In the genomic region with DNA sequence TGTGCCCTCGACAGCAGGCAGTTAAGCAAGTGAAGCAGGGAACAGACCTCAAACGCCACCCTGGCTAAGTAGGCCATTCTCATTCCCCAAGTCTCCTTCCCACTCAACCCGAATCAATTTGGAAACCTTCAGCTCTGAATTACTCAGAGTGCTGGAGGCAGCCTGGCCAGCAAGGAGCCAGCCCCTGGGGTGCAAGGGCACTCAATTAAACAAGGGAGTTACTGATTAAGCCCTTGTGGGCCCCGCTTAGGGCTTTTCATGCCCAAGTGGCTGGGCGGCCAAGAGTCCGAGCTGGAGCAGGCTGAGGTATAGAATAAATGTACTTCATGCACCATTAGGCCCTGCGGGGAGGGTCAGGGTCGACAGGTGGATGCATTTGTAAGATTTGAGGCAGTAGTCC, we compare ENCODE assay signal across 12 mouse cellular contexts. TPM values are rescaled to one million over a fixed set of nuclear protein-coding genes. Genes with fewer than 3 reads are reported as not detected.
DNase-seq lines count a peak whose midpoint lies in the region; ATAC-seq and TF ChIP-seq lines count a peak whose summit lies in the region.
"Had no signal": no experiment of that assay in that cellular context is flagged by ENCODE, and none has a peak within 500 bp of the region (broad histone marks: within the 10 kb centered on the region; RNA-seq: fewer than 3 reads in every experiment).

No protein-coding gene starts in this region.

- 0 out of 2 replicates have a peak, but pooled peaks have one; percentile 16 for ATAC-seq in forebrain, embryonic 13.5 days
- ATAC-seq in hindbrain, embryonic 12.5 days (ENCODE audit: low FRiP score) = no peak

- no peak overlapping the region for H3K27ac ChIP-seq in ES-E14 (ENCODE audit: insufficient read depth, low read depth, low read length, poor library complexity, severe bottlenecking)
- H3K27ac ChIP-seq in forebrain, embryonic 13.5 days = no peak overlapping the region
- no peak overlapping the region for H3K27ac ChIP-seq in hindbrain, embryonic 12.5 days
- H3K27ac ChIP-seq: limb, embryonic 15.5 days; neural tube, embryonic 13.5 days; stomach, postnatal 0 days had no signal

- H3K4me2 ChIP-seq in forebrain, embryonic 13.5 days = no peak overlapping the region
- no peak overlapping the region for H3K4me2 ChIP-seq in hindbrain, embryonic 12.5 days (replicated peaks)
- H3K4me2 ChIP-seq: limb, embryonic 15.5 days; neural tube, embryonic 13.5 days had no signal

- peaks cover 60% of the 10 kb centered on the region for H3K36me3 ChIP-seq in ES-E14 (ENCODE audit: control insufficient read depth, insufficient read depth, low read length, poor library complexity, severe bottlenecking)
- no peaks in the 10 kb centered on the region for H3K36me3 ChIP-seq in forebrain, embryonic 13.5 days (ENCODE audit: poor library complexity, severe bottlenecking)
- H3K36me3 ChIP-seq in hindbrain, embryonic 12.5 days = no peaks in the 10 kb centered on the region
- H3K36me3 ChIP-seq: limb, embryonic 15.5 days; neural tube, embryonic 13.5 days had no signal

- WGBS in forebrain, embryonic 13.5 days = 17% methylated on average over 8 of the region's 8 CpGs
- WGBS in hindbrain, embryonic 12.5 days = 40% methylated on average over 8 of the region's 8 CpGs

- H3K27me3 ChIP-seq in forebrain, embryonic 13.5 days = no peaks in the 10 kb centered on the region
- H3K27me3 ChIP-seq in hindbrain, embryonic 12.5 days = no peaks in the 10 kb centered on the region
- H3K27me3 ChIP-seq: limb, embryonic 15.5 days; neural tube, embryonic 13.5 days had no signal

- H3K9ac ChIP-seq in ES-E14 (ENCODE audit: insufficient read depth, low read depth, low read length, poor library complexity, severe bottlenecking) = no peak overlapping the region
- no peak overlapping the region for H3K9ac ChIP-seq in forebrain, embryonic 13.5 days
- no peak overlapping the region for H3K9ac ChIP-seq in hindbrain, embryonic 12.5 days
- H3K9ac ChIP-seq: limb, embryonic 15.5 days; neural tube, embryonic 13.5 days had no signal

- in situ Hi-C loops in ES-E14 (cut with MboI; ENCODE audit: low sequenced_read_pairs in 2 of 2, unreplicated experiment in 2 of 2) = no loop called here

- DNase-seq in embryo, embryonic 9.5 days (ENCODE audit: extremely low spot score) = peak; percentile 1
- no peak for DNase-seq in embryo, embryonic 10.5 days (ENCODE audit: low spot score)
- DNase-seq in ES-E14 (ENCODE audit: low read depth, low spot score) = no peak
- DNase-seq in kidney, postnatal 14 days = peak; percentile 93
- DNase-seq in urinary bladder, adult 2 months (ENCODE audit: low spot score) = no peak
- DNase-seq in thymus, postnatal 4 days = no peak
- DNase-seq: adrenal gland, postnatal 10 days had no signal

- no peaks in the 10 kb centered on the region for H3K9me3 ChIP-seq in ES-E14 (ENCODE audit: control insufficient read depth, insufficient read depth, low read depth, low read length)
- no peaks in the 10 kb centered on the region for H3K9me3 ChIP-seq in forebrain, embryonic 13.5 days (replicated peaks)
- no peaks in the 10 kb centered on the region for H3K9me3 ChIP-seq in hindbrain, embryonic 12.5 days (replicated peaks)
- H3K9me3 ChIP-seq: limb, embryonic 15.5 days; neural tube, embryonic 13.5 days had no signal

- H3K4me1 ChIP-seq in ES-E14 (ENCODE audit: control insufficient read depth in 2 of 2, insufficient read depth in 2 of 2, low read length in 2 of 2, poor library complexity in 1 of 2) = peaks cover 0 to 3% of the 10 kb centered on the region in 2 experiments; a peak in 1 of 4 replicates
- H3K4me1 ChIP-seq in forebrain, embryonic 13.5 days = peaks cover 6% of the 10 kb centered on the region; the same call in 1 of the 2 replicates
- 0 out of 2 replicates have a peak, but pooled peaks cover 4% of the 10 kb centered on the region for H3K4me1 ChIP-seq in hindbrain, embryonic 12.5 days
- H3K4me1 ChIP-seq: limb, embryonic 15.5 days; neural tube, embryonic 13.5 days had no signal

- no peak overlapping the region for H3K4me3 ChIP-seq in ES-E14 (ENCODE audit: insufficient read depth in 1 of 2, low read depth in 1 of 2, low read length in 2 of 2, poor library complexity in 1 of 2, severe bottlenecking in 1 of 2)
- H3K4me3 ChIP-seq in forebrain, embryonic 13.5 days = no peak overlapping the region
- no peak overlapping the region for H3K4me3 ChIP-seq in hindbrain, embryonic 12.5 days
- H3K4me3 ChIP-seq: limb, embryonic 15.5 days; neural tube, embryonic 13.5 days had no signal

TF ChIP-seq in ES-E14, 5 proteins besides CTCF, POLR2A, EP300 and RAD21:
- TF ChIP-seq ZNF384 (IDR thresholded peaks at IDR 0.05; ENCODE audit: low read depth, low read length) (0 out of 2 replicates have a peak, but pooled peaks have one; percentile 27), ZC3H11A (IDR thresholded peaks at IDR 0.05; ENCODE audit: borderline replicate concordance, low read depth, low read length) (no peak), HCFC1 (IDR thresholded peaks at IDR 0.05; ENCODE audit: borderline replicate concordance, insufficient read depth, low read length) (no peak), MAFK (IDR thresholded peaks at IDR 0.05; ENCODE audit: insufficient read depth, low read depth, low read length) (no peak), CHD2 (IDR thresholded peaks at IDR 0.05; ENCODE audit: low read depth, low read length) (no peak)

RNA-seq across cellular contexts. Expression of a gene that starts 44.5 kb away (rescaled TPM):
- total RNA-seq in ES-E14 (2012; rRNA removed) = 36.0 and 42.3 TPM in 2 replicates
- polyA plus RNA-seq in forebrain, embryonic 13.5 days (2015; fragmentation: Nextera tagmentation; extraction: Ambion mirVana) = 0.13 and 0.48 TPM in 2 replicates
- polyA plus RNA-seq in urinary bladder, adult 2 months (2012; rRNA removed) = 5.0 and 6.2 TPM in 2 replicates
- 0.09 and 0.26 TPM in 2 replicates for polyA plus RNA-seq in hindbrain, embryonic 12.5 days (2016; fragmentation: Nextera tagmentation; extraction: Ambion mirVana)

Comparison
In these comparisons a context has a peak if more than half of its experiments do, and no peak if none do; other contexts are left out.
1. DNase-seq: peak in embryo, embryonic 9.5 days (single experiment) and kidney, postnatal 14 days (single experiment); none in embryo, embryonic 10.5 days (single experiment), ES-E14 (single experiment), urinary bladder, adult 2 months (single experiment) and thymus, postnatal 4 days (single experiment).